Comparison of ENCODE assay signal across 21 mouse cellular contexts in the genomic region with DNA sequence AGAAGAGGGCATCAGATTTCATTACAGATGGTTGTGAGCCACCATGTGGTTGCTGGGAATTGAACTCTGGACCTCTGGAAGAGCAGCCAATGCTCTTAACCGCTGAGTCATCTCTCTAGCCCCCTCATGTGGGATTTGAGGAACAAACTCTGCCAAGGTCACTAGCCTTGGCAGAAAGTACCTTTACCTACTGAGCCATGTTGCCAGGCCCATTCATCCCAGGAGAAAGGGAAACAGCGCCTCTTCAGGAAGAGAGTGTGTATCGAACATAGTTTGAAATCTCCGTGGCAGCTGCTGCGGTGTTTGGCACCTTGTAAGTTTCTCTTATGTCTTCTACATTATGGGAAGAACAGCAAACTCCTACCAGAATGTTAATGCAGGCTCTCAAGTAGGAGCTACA.
DNase-seq lines count a peak whose midpoint lies in the region; ATAC-seq and TF ChIP-seq lines count a peak whose summit lies in the region.
"Had no signal": no experiment of that assay in that cellular context is flagged by ENCODE, and none has a peak within 500 bp of the region (broad histone marks: within the 10 kb centered on the region; RNA-seq: fewer than 3 reads in every experiment).

No protein-coding gene starts in this region.

- WGBS in intestine, postnatal 0 days = 81% methylated on average over 5 of the region's 5 CpGs
- WGBS in intestine, embryonic 16.5 days = 77% methylated on average over 5 of the region's 5 CpGs
- 66% methylated on average over 5 of the region's 5 CpGs for WGBS in midbrain, embryonic 11.5 days
- 74% methylated on average over 5 of the region's 5 CpGs for WGBS in midbrain, embryonic 13.5 days
- 73% methylated on average over 5 of the region's 5 CpGs for WGBS in stomach, postnatal 0 days

- intact Hi-C loops in left cerebral cortex, adult 2 months (cut with DNase I) = no loop called here

- no peak for ATAC-seq in intestine, postnatal 0 days
- ATAC-seq in intestine, embryonic 16.5 days = no peak
- ATAC-seq in midbrain, embryonic 11.5 days (ENCODE audit: low FRiP score) = no peak
- no peak for ATAC-seq in midbrain, embryonic 13.5 days
- ATAC-seq in stomach, postnatal 0 days (ENCODE audit: low FRiP score, low TSS enrichment) = no peak
- ATAC-seq: forebrain, embryonic 15.5 days; hindbrain, postnatal 0 days; midbrain, embryonic 16.5 days had no signal

- no peak overlapping the region for H3K9ac ChIP-seq in intestine, postnatal 0 days (ENCODE audit: low read depth, low read length)
- no peak overlapping the region for H3K9ac ChIP-seq in intestine, embryonic 16.5 days (ENCODE audit: low read depth, low read length)
- no peak overlapping the region for H3K9ac ChIP-seq in midbrain, embryonic 11.5 days (ENCODE audit: low read length)
- H3K9ac ChIP-seq in midbrain, embryonic 13.5 days (replicated peaks) = no peak overlapping the region
- no peak overlapping the region for H3K9ac ChIP-seq in stomach, postnatal 0 days (ENCODE audit: low read length)
- H3K9ac ChIP-seq: embryonic facial prominence, embryonic 12.5 days; forebrain, embryonic 15.5 days; liver, embryonic 13.5 days had no signal

- no peaks in the 10 kb centered on the region for H3K4me1 ChIP-seq in intestine, postnatal 0 days (replicated peaks; ENCODE audit: control insufficient read depth, insufficient read depth, low read length)
- H3K4me1 ChIP-seq in intestine, embryonic 16.5 days (ENCODE audit: control insufficient read depth, insufficient read depth, low read length) = no peaks in the 10 kb centered on the region
- no peaks in the 10 kb centered on the region for H3K4me1 ChIP-seq in midbrain, embryonic 11.5 days (ENCODE audit: control insufficient read depth, insufficient read depth, low read length)
- no peaks in the 10 kb centered on the region for H3K4me1 ChIP-seq in midbrain, embryonic 13.5 days (replicated peaks)
- H3K4me1 ChIP-seq in stomach, postnatal 0 days (replicated peaks; ENCODE audit: control insufficient read depth, insufficient read depth) = no peaks in the 10 kb centered on the region
- H3K4me1 ChIP-seq: embryonic facial prominence, embryonic 12.5 days; forebrain, embryonic 15.5 days; hindbrain, embryonic 10.5 days had no signal

- TF ChIP-seq EP300 in stomach, postnatal 0 days (optimal IDR thresholded peaks at IDR 0.05) = no peak

- H3K9me3 ChIP-seq in intestine, postnatal 0 days (ENCODE audit: control insufficient read depth) = no peaks in the 10 kb centered on the region
- H3K9me3 ChIP-seq in intestine, embryonic 16.5 days (ENCODE audit: control insufficient read depth, low read length) = no peaks in the 10 kb centered on the region
- H3K9me3 ChIP-seq in midbrain, embryonic 11.5 days (ENCODE audit: control insufficient read depth, low read length) = no peaks in the 10 kb centered on the region
- H3K9me3 ChIP-seq in midbrain, embryonic 13.5 days = no peaks in the 10 kb centered on the region
- H3K9me3 ChIP-seq in stomach, postnatal 0 days (ENCODE audit: control insufficient read depth, low read length) = no peaks in the 10 kb centered on the region
- H3K9me3 ChIP-seq: embryonic facial prominence, embryonic 12.5 days; forebrain, embryonic 15.5 days; hindbrain, embryonic 10.5 days; liver, embryonic 13.5 days had no signal

- H3K4me2 ChIP-seq in intestine, postnatal 0 days (replicated peaks; ENCODE audit: low read depth) = no peak overlapping the region
- no peak overlapping the region for H3K4me2 ChIP-seq in intestine, embryonic 16.5 days (ENCODE audit: low read depth, low read length)
- H3K4me2 ChIP-seq in midbrain, embryonic 11.5 days = no peak overlapping the region
- H3K4me2 ChIP-seq in midbrain, embryonic 13.5 days (replicated peaks) = no peak overlapping the region
- no peak overlapping the region for H3K4me2 ChIP-seq in stomach, postnatal 0 days (replicated peaks; ENCODE audit: low read depth)
- H3K4me2 ChIP-seq: embryonic facial prominence, embryonic 12.5 days; forebrain, embryonic 15.5 days; liver, embryonic 13.5 days had no signal

- H3K4me3 ChIP-seq in intestine, postnatal 0 days (ENCODE audit: low read depth, low read length) = no peak overlapping the region
- no peak overlapping the region for H3K4me3 ChIP-seq in intestine, embryonic 16.5 days (ENCODE audit: low read length)
- no peak overlapping the region for H3K4me3 ChIP-seq in midbrain, embryonic 11.5 days (ENCODE audit: low read depth, low read length)
- no peak overlapping the region for H3K4me3 ChIP-seq in midbrain, embryonic 13.5 days (replicated peaks)
- no peak overlapping the region for H3K4me3 ChIP-seq in stomach, postnatal 0 days (ENCODE audit: low read depth, low read length)
- H3K4me3 ChIP-seq in left cerebral cortex, adult 2 months = no peak overlapping the region
- H3K4me3 ChIP-seq: embryonic facial prominence, embryonic 12.5 days; erythroblast, embryonic 14.5 days; forebrain, embryonic 15.5 days; hindbrain, embryonic 10.5 days; liver, embryonic 13.5 days had no signal

- peak; percentile 19 for DNase-seq in midbrain, embryonic 11.5 days (ENCODE audit: low spot score, missing footprints)
- peak; percentile 80 for DNase-seq in ES-CJ7 (ENCODE audit: low read depth, low spot score)
- no peak for DNase-seq in stomach, postnatal 0 days (ENCODE audit: low spot score)
- no peak for DNase-seq in left cerebral cortex, adult 2 months (ENCODE audit: extremely low spot score in 1 of 2, low spot score in 2 of 2)
- DNase-seq: adrenal gland, adult 8-10 months; cerebellum, adult 9-11 months; kidney, adult 18-20 months; kidney, postnatal 14 days; left cerebral cortex, postnatal 4 days; liver, embryonic 13.5 days; right cerebral cortex, postnatal 25 days; thymus, postnatal 14 days had no signal

- H3K27me3 ChIP-seq in intestine, postnatal 0 days (replicated peaks; ENCODE audit: control insufficient read depth, insufficient read depth, low read length) = no peaks in the 10 kb centered on the region
- H3K27me3 ChIP-seq in intestine, embryonic 16.5 days (replicated peaks; ENCODE audit: control insufficient read depth, insufficient read depth, low read length) = no peaks in the 10 kb centered on the region
- no peaks in the 10 kb centered on the region for H3K27me3 ChIP-seq in midbrain, embryonic 11.5 days (ENCODE audit: control insufficient read depth, insufficient read depth, low read length)
- no peaks in the 10 kb centered on the region for H3K27me3 ChIP-seq in midbrain, embryonic 13.5 days
- H3K27me3 ChIP-seq in stomach, postnatal 0 days (ENCODE audit: control insufficient read depth, insufficient read depth, low read length) = no peaks in the 10 kb centered on the region
- H3K27me3 ChIP-seq: embryonic facial prominence, embryonic 12.5 days; forebrain, embryonic 15.5 days; liver, embryonic 13.5 days had no signal

- TF ChIP-seq CTCF in intestine, postnatal 0 days (IDR thresholded peaks at IDR 0.05; ENCODE audit: low read depth) = peak; percentile 27
- peak; percentile 35; the same call in 1 of the 2 replicates for TF ChIP-seq CTCF in stomach, postnatal 0 days (IDR thresholded peaks at IDR 0.05; ENCODE audit: low read depth)
- no peak; the same call in none of the 2 replicates for TF ChIP-seq CTCF in left cerebral cortex, adult 2 months (IDR thresholded peaks at IDR 0.05)

- no peak overlapping the region for H3K27ac ChIP-seq in intestine, postnatal 0 days (ENCODE audit: low read depth, low read length)
- H3K27ac ChIP-seq in intestine, embryonic 16.5 days (ENCODE audit: low read length) = no peak overlapping the region
- no peak overlapping the region for H3K27ac ChIP-seq in midbrain, embryonic 11.5 days (ENCODE audit: low read depth, low read length)
- H3K27ac ChIP-seq in midbrain, embryonic 13.5 days = no peak overlapping the region
- H3K27ac ChIP-seq in stomach, postnatal 0 days (replicated peaks) = no peak overlapping the region
- no peak overlapping the region for H3K27ac ChIP-seq in left cerebral cortex, adult 2 months
- H3K27ac ChIP-seq: embryonic facial prominence, embryonic 12.5 days; forebrain, embryonic 15.5 days; hindbrain, embryonic 10.5 days; hindbrain, postnatal 0 days; liver, embryonic 13.5 days had no signal

- no peaks in the 10 kb centered on the region for H3K36me3 ChIP-seq in intestine, postnatal 0 days (ENCODE audit: control insufficient read depth, insufficient read depth)
- H3K36me3 ChIP-seq in intestine, embryonic 16.5 days (ENCODE audit: control insufficient read depth, insufficient read depth, low read length) = no peaks in the 10 kb centered on the region
- H3K36me3 ChIP-seq in midbrain, embryonic 11.5 days (ENCODE audit: control insufficient read depth, insufficient read depth, low read length) = no peaks in the 10 kb centered on the region
- no peaks in the 10 kb centered on the region for H3K36me3 ChIP-seq in midbrain, embryonic 13.5 days
- no peaks in the 10 kb centered on the region for H3K36me3 ChIP-seq in stomach, postnatal 0 days (ENCODE audit: control insufficient read depth, insufficient read depth, low read length)
- H3K36me3 ChIP-seq: embryonic facial prominence, embryonic 12.5 days; forebrain, embryonic 15.5 days; hindbrain, embryonic 10.5 days; liver, embryonic 13.5 days had no signal

Comparison
In these comparisons a context has a peak if more than half of its experiments do, and no peak if none do; other contexts are left out.
1. DNase-seq: peak in midbrain, embryonic 11.5 days (single experiment) and ES-CJ7 (single experiment); none in stomach, postnatal 0 days (single experiment) and left cerebral cortex, adult 2 months (0 of 2).